Mouse (Mus musculus) skeletal muscle tissue, postnatal 0 days (tissue): ENCODE data around the gene Hoxc13. TPM values are rescaled to one million over a fixed set of nuclear protein-coding genes. Genes with fewer than 3 reads are reported as not detected.

ENCODE experiments used
- microRNA-seq, 2 experiments: library from miRNA; unstranded; fragments of <30 nt; microRNA quantifications; one replicate each; pipeline ENCODE4; 2016
- polyA plus RNA-seq: library from polyadenylated mRNA; unstranded; fragments of >200 nt; fragmentation: Nextera tagmentation; extraction: Ambion mirVana; gene quantifications from 2 replicates; pipeline ENCODE4 v1.2.1, GENCODE M21; 2015

Hoxc13 gene
- 0.05 TPM in 2 replicates for polyA plus RNA-seq

DNA sequence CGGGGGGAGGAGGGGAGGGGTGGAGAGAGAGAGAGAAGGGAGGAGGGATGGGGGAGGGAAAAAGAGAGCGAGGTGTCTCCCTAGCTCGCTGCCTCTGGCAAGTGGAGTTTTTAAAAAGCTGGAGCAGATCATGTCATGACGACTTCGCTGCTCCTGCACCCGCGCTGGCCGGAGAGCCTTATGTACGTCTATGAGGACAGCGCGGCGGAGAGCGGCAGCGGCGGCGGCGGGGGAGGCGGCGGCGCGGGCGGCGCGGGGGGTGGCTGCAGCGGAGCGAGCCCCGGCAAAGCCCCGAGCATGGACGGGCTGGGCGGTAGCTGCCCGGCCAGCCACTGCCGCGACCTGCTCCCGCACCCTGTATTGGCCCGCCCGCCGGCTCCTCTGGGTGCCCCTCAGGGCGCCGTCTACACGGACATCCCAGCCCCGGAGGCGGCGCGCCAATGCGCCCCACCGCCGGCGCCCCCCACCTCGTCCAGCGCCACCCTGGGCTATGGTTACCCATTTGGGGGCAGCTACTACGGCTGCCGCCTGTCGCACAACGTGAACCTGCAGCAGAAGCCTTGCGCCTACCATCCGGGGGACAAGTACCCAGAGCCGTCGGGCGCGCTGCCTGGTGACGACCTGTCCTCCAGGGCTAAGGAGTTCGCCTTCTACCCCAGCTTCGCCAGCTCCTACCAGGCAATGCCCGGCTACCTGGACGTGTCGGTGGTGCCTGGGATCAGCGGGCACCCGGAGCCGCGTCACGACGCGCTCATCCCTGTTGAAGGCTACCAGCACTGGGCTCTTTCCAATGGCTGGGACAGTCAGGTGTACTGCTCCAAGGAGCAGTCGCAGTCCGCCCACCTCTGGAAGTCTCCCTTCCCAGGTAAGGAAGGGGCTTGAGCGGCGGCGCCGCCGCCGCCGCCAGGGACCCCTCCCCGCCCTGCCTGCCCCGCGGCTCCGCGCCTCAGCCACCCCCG lies at the start of gene Hoxc13:
TSS of gene Hoxc13 (plus strand) at position 51 of the 959 bp plus-strand sequence.

DNA sequence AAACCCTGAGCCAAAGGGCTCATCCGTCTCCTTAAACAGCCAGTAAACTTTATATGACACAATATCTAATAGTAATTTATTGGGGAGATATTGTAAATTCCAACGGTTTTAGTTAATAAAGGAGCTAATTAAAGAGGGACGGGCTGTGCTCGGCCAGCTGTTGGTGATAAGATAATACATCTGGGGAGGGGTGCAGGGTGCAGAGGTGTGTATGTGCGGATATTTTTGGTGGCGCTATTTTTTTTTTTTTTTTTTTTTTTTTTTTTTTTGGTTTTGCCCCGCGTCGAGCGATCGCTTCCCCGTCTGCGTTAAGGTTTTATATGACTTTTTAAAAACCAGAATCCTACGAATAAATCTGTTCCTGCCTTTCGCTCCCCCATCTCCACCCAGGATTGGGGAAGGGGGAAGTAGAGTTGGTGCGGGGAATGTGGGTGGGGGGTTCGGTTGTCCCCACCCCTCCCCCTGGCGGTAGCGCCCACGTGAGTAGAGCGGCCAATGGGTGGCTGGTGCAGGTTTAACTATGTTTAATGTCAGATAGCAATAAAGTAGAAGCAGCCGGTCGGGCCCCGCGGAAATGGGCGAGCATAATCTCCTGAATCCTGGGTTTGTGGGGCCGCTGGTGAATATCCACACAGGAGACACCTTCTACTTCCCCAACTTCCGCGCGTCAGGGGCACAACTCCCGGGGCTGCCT lies 15.5 kb downstream of the Hoxc13 start, which contains the start of gene Hoxc12:
TSS of gene Hoxc12 (plus strand) at position 479 of the 694 bp plus-strand sequence.

DNA sequence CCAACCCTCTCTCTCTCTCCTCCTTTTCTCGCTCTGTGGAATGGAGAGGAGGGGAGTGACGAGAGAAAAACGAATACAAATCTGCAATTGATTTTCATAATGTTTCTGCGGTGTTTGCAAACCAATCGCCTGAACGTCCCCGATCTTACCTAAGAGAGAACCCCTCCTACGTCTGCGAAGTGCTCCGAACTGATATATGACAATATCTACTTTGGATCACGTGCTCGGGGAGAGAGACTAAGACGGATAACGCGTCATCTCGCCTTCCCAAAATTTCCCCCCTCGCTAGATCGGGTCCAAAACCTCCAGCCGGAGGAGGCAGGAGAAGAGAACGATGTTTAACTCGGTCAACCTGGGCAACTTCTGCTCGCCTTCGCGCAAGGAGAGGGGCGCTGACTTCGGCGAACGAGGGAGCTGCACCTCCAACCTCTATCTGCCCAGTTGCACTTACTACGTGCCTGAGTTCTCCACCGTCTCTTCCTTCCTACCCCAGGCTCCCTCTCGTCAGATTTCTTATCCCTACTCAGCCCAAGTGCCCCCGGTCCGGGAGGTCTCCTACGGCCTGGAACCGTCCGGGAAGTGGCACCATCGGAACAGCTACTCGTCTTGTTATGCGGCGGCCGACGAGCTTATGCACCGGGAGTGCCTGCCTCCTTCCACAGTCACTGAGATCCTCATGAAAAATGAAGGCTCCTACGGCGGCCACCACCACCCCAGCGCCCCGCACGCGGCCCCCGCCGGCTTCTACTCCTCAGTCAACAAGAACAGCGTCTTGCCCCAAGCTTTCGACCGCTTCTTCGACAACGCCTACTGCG lies 33.5 kb downstream of the Hoxc13 start, which contains the start of gene Hoxc11:
TSS of gene Hoxc11 (plus strand) at position 236 of the 815 bp plus-strand sequence.

GRCm38 (mm10) chr15:102966776-102967311 lies 45.9 kb downstream of the Hoxc13 start, which contains the start of gene Hoxc10:
Hoxc10 (plus strand) TSS chr15:102966796.

DNA sequence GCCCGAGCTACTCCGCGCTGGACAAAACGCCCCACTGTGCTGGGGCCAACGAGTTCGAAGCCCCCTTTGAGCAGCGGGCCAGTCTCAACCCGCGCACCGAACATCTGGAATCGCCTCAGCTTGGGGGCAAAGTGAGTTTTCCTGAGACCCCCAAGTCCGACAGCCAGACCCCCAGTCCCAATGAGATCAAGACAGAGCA lies 46.3 kb downstream of the Hoxc13 start, which contains the start of gene Hoxc5:
TSS of gene Hoxc5 (plus strand) at position 132 of the 199 bp plus-strand sequence.

GRCm38 (mm10) chr15:102976171-102976570 lies 55.3 kb downstream of the Hoxc13 start, which contains the start of gene Hoxc9:
Hoxc9 (plus strand) TSS chr15:102976439.

Small RNAs within 50 kb of the gene (microRNA-seq; reads per million reads assigned to microRNA genes)
- gene Mir196a-2: 761 to 1,249 reads per million in 2 experiments

Other genes with a start within 250 kb of the Hoxc13 start
- gene Atp5g2, start 248.8 kb upstream of the Hoxc13 start, polyA plus RNA-seq: 91.0 and 109 TPM in 2 replicates
- 63.8 and 81.8 TPM in 2 replicates for gene Calcoco1, start 198.9 kb upstream of the Hoxc13 start, polyA plus RNA-seq
- gene Hoxc12, start 15.7 kb downstream of the Hoxc13 start, polyA plus RNA-seq: 0.19 and 0.21 TPM in 2 replicates
- gene Hoxc11, start 33.3 kb downstream of the Hoxc13 start, polyA plus RNA-seq: 2.9 and 3.4 TPM in 2 replicates
- 24.5 and 25.7 TPM in 2 replicates for gene Hoxc10, start 45.7 kb downstream of the Hoxc13 start, polyA plus RNA-seq
- gene Hoxc5, start 46.3 kb downstream of the Hoxc13 start, polyA plus RNA-seq: 0.83 and 0.96 TPM in 2 replicates
- 8.1 and 8.4 TPM in 2 replicates for gene Hoxc9, start 55.3 kb downstream of the Hoxc13 start, polyA plus RNA-seq
- 1.5 and 2.4 TPM in 2 replicates for gene Hoxc8, start 69.5 kb downstream of the Hoxc13 start, polyA plus RNA-seq
- gene Hoxc6, start 77.2 kb downstream of the Hoxc13 start, polyA plus RNA-seq: 4.1 and 4.5 TPM in 2 replicates
- 2.7 and 3.3 TPM in 2 replicates for gene Hoxc4, start 97.8 kb downstream of the Hoxc13 start, polyA plus RNA-seq
- 8.5 and 9.7 TPM in 2 replicates for gene Smug1, start 246.0 kb downstream of the Hoxc13 start, polyA plus RNA-seq